In the genomic region with DNA sequence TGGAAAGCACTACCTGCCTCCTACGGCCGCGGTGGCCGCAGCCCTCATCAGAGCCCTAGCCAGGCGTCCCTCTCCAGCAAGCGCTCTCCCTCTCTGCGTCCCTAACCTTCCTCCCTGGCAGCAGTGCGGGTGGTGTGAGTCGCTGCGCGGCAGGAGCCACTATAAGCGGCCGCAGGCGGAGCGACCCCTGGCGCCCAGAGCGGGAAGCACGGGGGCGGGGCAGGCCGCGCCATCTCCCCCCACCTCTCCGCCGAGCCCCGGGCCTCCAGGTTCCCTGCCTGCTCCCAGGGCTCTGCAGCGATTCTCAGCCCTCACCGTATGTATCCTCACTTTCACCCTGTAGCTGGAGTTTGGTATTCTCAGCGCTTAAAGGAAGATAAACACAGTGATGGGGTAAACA, we compare ENCODE assay signal across 8 mouse cellular contexts. TPM values are rescaled to one million over a fixed set of nuclear protein-coding genes. Genes with fewer than 3 reads are reported as not detected.
DNase-seq lines count a peak whose midpoint lies in the region; ATAC-seq and TF ChIP-seq lines count a peak whose summit lies in the region.

No protein-coding gene starts in this region.

- no peak overlapping the region for H3K27ac ChIP-seq in ES-Bruce4 (ENCODE audit: insufficient read depth, low read length)
- peak overlapping the region; percentile 62 for H3K27ac ChIP-seq in forebrain, embryonic 10.5 days
- no peak overlapping the region for H3K27ac ChIP-seq in heart, postnatal 0 days (ENCODE audit: low read depth)
- no peak overlapping the region for H3K27ac ChIP-seq in lung, embryonic 16.5 days (ENCODE audit: low read length)
- no peak overlapping the region for H3K27ac ChIP-seq in thymus, adult 2 months (ENCODE audit: control insufficient read depth, insufficient read depth, low read length)

- peak; percentile 84 for ATAC-seq in heart, postnatal 0 days (ENCODE audit: insufficient read depth, low read depth)
- ATAC-seq in lung, embryonic 16.5 days (ENCODE audit: low read depth), result peak; percentile 83
- ATAC-seq in neutrophil, adult 5-6 weeks (ENCODE audit: extremely low read depth, insufficient number of reproducible peaks, low FRiP score, poor library complexity, severe bottlenecking), result peak; percentile 53

- peak overlapping the region; percentile 65 for H3K4me3 ChIP-seq in ES-Bruce4 (ENCODE audit: low read depth, low read length)
- peak overlapping the region; percentile 40 for H3K4me3 ChIP-seq in forebrain, embryonic 10.5 days
- H3K4me3 ChIP-seq in heart, postnatal 0 days (ENCODE audit: low read depth, low read length), result peak overlapping the region; percentile 35
- H3K4me3 ChIP-seq in lung, embryonic 16.5 days (ENCODE audit: low read length), result peak overlapping the region; percentile 33
- H3K4me3 ChIP-seq in thymus, adult 2 months (ENCODE audit: control insufficient read depth, insufficient read depth, low read length), result no peak overlapping the region

- peak overlapping the region; percentile 47 for H3K4me2 ChIP-seq in heart, postnatal 0 days (ENCODE audit: low read depth, low read length)
- peak overlapping the region; percentile 51 for H3K4me2 ChIP-seq in lung, embryonic 16.5 days (ENCODE audit: low read depth, low read length)

- H3K27me3 ChIP-seq in ES-Bruce4 (ENCODE audit: control insufficient read depth, insufficient read depth, low read length, poor library complexity, severe bottlenecking), result no peaks in the 10 kb centered on the region
- peaks cover 100% of the 10 kb centered on the region for H3K27me3 ChIP-seq in forebrain, embryonic 10.5 days (ENCODE audit: poor library complexity, severe bottlenecking)
- peaks cover 95% of the 10 kb centered on the region for H3K27me3 ChIP-seq in heart, postnatal 0 days (ENCODE audit: control insufficient read depth, insufficient read depth, low read length)
- peaks cover 83% of the 10 kb centered on the region for H3K27me3 ChIP-seq in lung, embryonic 16.5 days (ENCODE audit: control insufficient read depth, insufficient read depth, low read depth, low read length)
- peaks cover 14% of the 10 kb centered on the region; the same call in 1 of the 2 replicates for H3K27me3 ChIP-seq in thymus, adult 2 months (ENCODE audit: control insufficient read depth, insufficient read depth, low read length)

- under 1% methylated on average over 27 of the region's 27 CpGs for WGBS in forebrain, embryonic 10.5 days
- WGBS in heart, postnatal 0 days, result under 1% methylated on average over 20 of the region's 27 CpGs
- under 1% methylated on average over 27 of the region's 27 CpGs for WGBS in lung, embryonic 16.5 days
- WGBS in thymus, adult 2 months, result under 1% methylated on average over 27 of the region's 27 CpGs

- peak; percentile 45 for DNase-seq in c-Kit-positive CD71-negative TER-119-negative erythroid progenitor cells, embryonic 14.5 days (ENCODE audit: low read depth)
- peak; percentile 83 for DNase-seq in forebrain, embryonic 10.5 days (ENCODE audit: extremely low spot score, low spot score)
- peak; percentile 75 for DNase-seq in heart, postnatal 0 days (ENCODE audit: low spot score)
- DNase-seq in kidney, postnatal 14 days, result peak; percentile 87
- peak; percentile 81 for DNase-seq in thymus, adult 2 months

- TF ChIP-seq POLR2A in ES-Bruce4 (IDR thresholded peaks at IDR 0.05; ENCODE audit: insufficient read depth, low read length), result no peak
- no peak for TF ChIP-seq POLR2A in thymus, adult 2 months (IDR thresholded peaks at IDR 0.05; ENCODE audit: control insufficient read depth, extremely low read depth, insufficient read depth, low read length, poor library complexity)

- TF ChIP-seq CTCF in ES-Bruce4 (IDR thresholded peaks at IDR 0.05; ENCODE audit: low read depth, low read length), result peak; percentile 78
- peak; percentile 75 for TF ChIP-seq CTCF in heart, postnatal 0 days (IDR thresholded peaks at IDR 0.05; ENCODE audit: low read depth)
- TF ChIP-seq CTCF in thymus, adult 2 months (IDR thresholded peaks at IDR 0.05; ENCODE audit: borderline replicate concordance, control insufficient read depth, extremely low read depth, insufficient read depth, low read length, poor library complexity), result peak; percentile 91

- TF ChIP-seq EP300 in ES-Bruce4 (IDR thresholded peaks at IDR 0.05; ENCODE audit: insufficient read depth, low read depth, low read length), result no peak
- TF ChIP-seq EP300 in heart, postnatal 0 days (IDR thresholded peaks at IDR 0.05; ENCODE audit: low read depth), result no peak

- H3K9ac ChIP-seq in ES-Bruce4 (ENCODE audit: low read depth, poor library complexity, severe bottlenecking), result peak overlapping the region; percentile 46
- no peak overlapping the region for H3K9ac ChIP-seq in heart, postnatal 0 days (replicated peaks; ENCODE audit: low read depth, low read length)
- H3K9ac ChIP-seq in lung, embryonic 16.5 days (ENCODE audit: low read length), result no peak overlapping the region

- peaks cover 4% of the 10 kb centered on the region for H3K4me1 ChIP-seq in ES-Bruce4 (ENCODE audit: control insufficient read depth, insufficient read depth, low read length)
- H3K4me1 ChIP-seq in forebrain, embryonic 10.5 days, result peaks cover 60% of the 10 kb centered on the region
- peaks cover under 1% of the 10 kb centered on the region; the same call in 1 of the 2 replicates for H3K4me1 ChIP-seq in heart, postnatal 0 days (ENCODE audit: control insufficient read depth, insufficient read depth)
- H3K4me1 ChIP-seq in lung, embryonic 16.5 days (replicated peaks; ENCODE audit: control insufficient read depth, insufficient read depth, low read length), result peaks cover 12% of the 10 kb centered on the region
- H3K4me1 ChIP-seq in thymus, adult 2 months (replicated peaks; ENCODE audit: control insufficient read depth, insufficient read depth, low read length), result no peaks in the 10 kb centered on the region

- H3K9me3 ChIP-seq in ES-Bruce4 (replicated peaks; ENCODE audit: control insufficient read depth, insufficient read depth, low read length, poor library complexity, severe bottlenecking), result no peaks in the 10 kb centered on the region
- H3K9me3 ChIP-seq in forebrain, embryonic 10.5 days, result no peaks in the 10 kb centered on the region; the same call in 1 of the 2 replicates
- no peaks in the 10 kb centered on the region for H3K9me3 ChIP-seq in heart, postnatal 0 days (replicated peaks; ENCODE audit: control insufficient read depth, low read length)
- no peaks in the 10 kb centered on the region for H3K9me3 ChIP-seq in lung, embryonic 16.5 days (ENCODE audit: control insufficient read depth, low read length)

- no peaks in the 10 kb centered on the region for H3K36me3 ChIP-seq in ES-Bruce4 (ENCODE audit: control insufficient read depth, insufficient read depth, low read length, poor library complexity, severe bottlenecking)
- peaks cover 7% of the 10 kb centered on the region for H3K36me3 ChIP-seq in forebrain, embryonic 10.5 days (replicated peaks)
- no peaks in the 10 kb centered on the region for H3K36me3 ChIP-seq in heart, postnatal 0 days (replicated peaks; ENCODE audit: control insufficient read depth, insufficient read depth, low read length)
- no peaks in the 10 kb centered on the region for H3K36me3 ChIP-seq in lung, embryonic 16.5 days (ENCODE audit: control insufficient read depth, insufficient read depth, low read length)
- no peaks in the 10 kb centered on the region for H3K36me3 ChIP-seq in thymus, adult 2 months (ENCODE audit: control insufficient read depth, insufficient read depth, low read length)

RNA-seq across cellular contexts. Expression of a gene that starts 0.7 kb away (rescaled TPM):
- 0.96 TPM in 1 of 2 replicates, not detected in the other for polyA plus RNA-seq in ES-Bruce4 (2011; ENCODE audit: insufficient read depth, insufficient read length, low read depth, missing spikeins)
- polyA plus RNA-seq in forebrain, embryonic 10.5 days (2016; fragmentation: Nextera tagmentation; extraction: Ambion mirVana), result 0.12 TPM in 1 of 2 replicates, not detected in the other
- total RNA-seq in heart, postnatal 0 days (2014; rRNA removed; ENCODE audit: low replicate concordance), result not detected in 2 replicates
- 0.20 TPM in 1 of 2 replicates, not detected in the other for polyA plus RNA-seq in heart, postnatal 0 days (2015; fragmentation: Nextera tagmentation; extraction: Ambion mirVana)
- not detected in 2 replicates for polyA plus RNA-seq in lung, embryonic 16.5 days (2015; fragmentation: Nextera tagmentation; extraction: Ambion mirVana)
- not detected in 2 replicates for total RNA-seq in neutrophil, adult 5-6 weeks (2017)
- polyA plus RNA-seq in thymus, adult 2 months (2012; rRNA removed), result 0.08 and 0.27 TPM in 2 replicates

RNA-seq across cellular contexts. Expression of a gene that starts 4.7 kb away (rescaled TPM):
- 5.0 and 5.4 TPM in 2 replicates for polyA plus RNA-seq in ES-Bruce4 (2011; ENCODE audit: insufficient read depth, insufficient read length, low read depth, missing spikeins)
- polyA plus RNA-seq in forebrain, embryonic 10.5 days (2016; fragmentation: Nextera tagmentation; extraction: Ambion mirVana), result 1.0 and 1.2 TPM in 2 replicates
- 2.3 TPM in 1 of 2 replicates, not detected in the other for total RNA-seq in heart, postnatal 0 days (2014; rRNA removed; ENCODE audit: low replicate concordance)
- 0.29 and 0.61 TPM in 2 replicates for polyA plus RNA-seq in heart, postnatal 0 days (2015; fragmentation: Nextera tagmentation; extraction: Ambion mirVana)
- polyA plus RNA-seq in lung, embryonic 16.5 days (2015; fragmentation: Nextera tagmentation; extraction: Ambion mirVana), result 1.6 and 2.4 TPM in 2 replicates
- not detected in 2 replicates for total RNA-seq in neutrophil, adult 5-6 weeks (2017)
- polyA plus RNA-seq in thymus, adult 2 months (2012; rRNA removed), result 0.39 and 0.46 TPM in 2 replicates

RNA-seq across cellular contexts. Expression of a gene that starts 13.9 kb away (rescaled TPM):
- 43.3 and 46.5 TPM in 2 replicates for polyA plus RNA-seq in ES-Bruce4 (2011; ENCODE audit: insufficient read depth, insufficient read length, low read depth, missing spikeins)
- 51.1 and 53.1 TPM in 2 replicates for polyA plus RNA-seq in forebrain, embryonic 10.5 days (2016; fragmentation: Nextera tagmentation; extraction: Ambion mirVana)
- 16.2 and 19.1 TPM in 2 replicates for total RNA-seq in heart, postnatal 0 days (2014; rRNA removed; ENCODE audit: low replicate concordance)
- polyA plus RNA-seq in heart, postnatal 0 days (2015; fragmentation: Nextera tagmentation; extraction: Ambion mirVana), result 7.0 and 8.1 TPM in 2 replicates
- 39.5 and 41.1 TPM in 2 replicates for polyA plus RNA-seq in lung, embryonic 16.5 days (2015; fragmentation: Nextera tagmentation; extraction: Ambion mirVana)
- total RNA-seq in neutrophil, adult 5-6 weeks (2017), result 0.23 TPM in 1 of 2 replicates, not detected in the other
- 40.8 and 57.0 TPM in 2 replicates for polyA plus RNA-seq in thymus, adult 2 months (2012; rRNA removed)

RNA-seq across cellular contexts. Expression of a gene that starts 33.3 kb away (rescaled TPM):
- polyA plus RNA-seq in ES-Bruce4 (2011; ENCODE audit: insufficient read depth, insufficient read length, low read depth, missing spikeins), result 8.0 and 11.5 TPM in 2 replicates
- 0.20 and 0.33 TPM in 2 replicates for polyA plus RNA-seq in forebrain, embryonic 10.5 days (2016; fragmentation: Nextera tagmentation; extraction: Ambion mirVana)
- 2.0 TPM in 1 of 2 replicates, not detected in the other for total RNA-seq in heart, postnatal 0 days (2014; rRNA removed; ENCODE audit: low replicate concordance)
- polyA plus RNA-seq in heart, postnatal 0 days (2015; fragmentation: Nextera tagmentation; extraction: Ambion mirVana), result 0.07 and 0.84 TPM in 2 replicates
- 3.9 and 4.5 TPM in 2 replicates for polyA plus RNA-seq in lung, embryonic 16.5 days (2015; fragmentation: Nextera tagmentation; extraction: Ambion mirVana)
- total RNA-seq in neutrophil, adult 5-6 weeks (2017), result not detected in 2 replicates
- 1.9 and 2.3 TPM in 2 replicates for polyA plus RNA-seq in thymus, adult 2 months (2012; rRNA removed)

RNA-seq across cellular contexts. Expression of a gene that starts 37.4 kb away (rescaled TPM):
- polyA plus RNA-seq in ES-Bruce4 (2011; ENCODE audit: insufficient read depth, insufficient read length, low read depth, missing spikeins), result 60.7 and 65.1 TPM in 2 replicates
- 53.5 and 56.5 TPM in 2 replicates for polyA plus RNA-seq in forebrain, embryonic 10.5 days (2016; fragmentation: Nextera tagmentation; extraction: Ambion mirVana)
- 17.6 and 22.5 TPM in 2 replicates for total RNA-seq in heart, postnatal 0 days (2014; rRNA removed; ENCODE audit: low replicate concordance)
- 15.0 and 16.1 TPM in 2 replicates for polyA plus RNA-seq in heart, postnatal 0 days (2015; fragmentation: Nextera tagmentation; extraction: Ambion mirVana)
- 27.1 and 30.1 TPM in 2 replicates for polyA plus RNA-seq in lung, embryonic 16.5 days (2015; fragmentation: Nextera tagmentation; extraction: Ambion mirVana)
- total RNA-seq in neutrophil, adult 5-6 weeks (2017), result not detected in 2 replicates
- 11.8 and 12.2 TPM in 2 replicates for polyA plus RNA-seq in thymus, adult 2 months (2012; rRNA removed)
